Mouse (Mus musculus) testis, adult 2 months (tissue): ENCODE results near the gene Notum. TPM values are rescaled to one million over a fixed set of nuclear protein-coding genes. Genes with fewer than 3 reads are reported as not detected.
A peak's percentile ranks its signal among the peaks of the same experiment; 100 is the strongest.

Source experiments
- H3K27ac ChIP-seq: fragments of 200-500 bp; 2 replicates; pipeline ENCODE4 v1.5.1; 2012; ENCODE audit warnings: low read depth, low read length; ENCODE audit not compliant: control insufficient read depth, insufficient read depth
- H3K27me3 ChIP-seq: fragments of 200-500 bp; 2 replicates; pipeline ENCODE4 v1.6.1; 2012; ENCODE audit warnings: mild to moderate bottlenecking, low read length, moderate library complexity; ENCODE audit not compliant: control insufficient read depth, insufficient read depth
- H3K36me3 ChIP-seq: fragments of 200-500 bp; 2 replicates; pipeline ENCODE4 v1.6.1; 2012; ENCODE audit warnings: mild to moderate bottlenecking, low read length; ENCODE audit not compliant: control insufficient read depth, insufficient read depth
- H3K4me1 ChIP-seq: fragments of 200-500 bp; 2 replicates; pipeline ENCODE4 v1.6.1; 2012; ENCODE audit warnings: low read length; ENCODE audit not compliant: control insufficient read depth, insufficient read depth
- H3K4me3 ChIP-seq: fragments of 200-500 bp; 2 replicates; pipeline ENCODE4 v1.5.1; 2012; ENCODE audit warnings: low read depth, mild to moderate bottlenecking, low read length, moderate library complexity, mixed read lengths; ENCODE audit not compliant: control insufficient read depth
- CTCF ChIP-seq: fragments of 200-500 bp; IDR thresholded peaks from 2 replicates; pipeline ENCODE4 v1.5.1; 2012; ENCODE audit warnings: low read depth, mild to moderate bottlenecking, inconsistent platforms, low read length, moderate library complexity; ENCODE audit not compliant: control insufficient read depth, insufficient read depth, insufficient replicate concordance
- POLR2A ChIP-seq: fragments of 200-500 bp; IDR thresholded peaks from 2 replicates; pipeline ENCODE4 v1.6.1; 2012; ENCODE audit warnings: low read depth, mild to moderate bottlenecking, inconsistent platforms, low read length, moderate library complexity; ENCODE audit not compliant: control insufficient read depth
- polyA plus RNA-seq: library from polyadenylated mRNA; depleted of rRNA; stranded (reverse); fragments of >200 nt; gene quantifications from 2 replicates; pipeline ENCODE4 v1.2.3, GENCODE M21; 2012

Gene Notum
- polyA plus RNA-seq, 1 experiment, result 0.36 TPM

- H3K36me3 ChIP-seq, result no peaks in the 10 kb centered on the region
- H3K4me1 ChIP-seq, result peaks cover 17% of the 10 kb centered on the region
- TF ChIP-seq CTCF (no peak), POLR2A (no peak)
- H3K27ac ChIP-seq, result no peak overlapping the region
- H3K27me3 ChIP-seq, result no peaks in the 10 kb centered on the region
- H3K4me3 ChIP-seq, result no peak overlapping the region
Observed at GRCm38 (mm10) chr11:120628601-120629340, 32.2 kb downstream of the Notum start.

GRCm38 (mm10) chr11:120627468-120628300 lies 33.3 kb downstream of the Notum start:
- H3K4me1 ChIP-seq, result peaks cover 15% of the 10 kb centered on the region
- H3K27ac ChIP-seq, result no peak overlapping the region
- H3K27me3 ChIP-seq, result no peaks in the 10 kb centered on the region
- H3K4me3 ChIP-seq, result no peak overlapping the region
- TF ChIP-seq CTCF, result no peak
- no peak for TF ChIP-seq POLR2A
- no peaks in the 10 kb centered on the region for H3K36me3 ChIP-seq

- Histone ChIP-seq H3K27me3 (no peaks in the 10 kb centered on the region), H3K4me1 (peaks cover 8% of the 10 kb centered on the region), H3K27ac (no peak overlapping the region), H3K4me3 (no peak overlapping the region), H3K36me3 (no peaks in the 10 kb centered on the region)
- TF ChIP-seq CTCF (no peak), POLR2A (no peak)
Observed at GRCm38 (mm10) chr11:120626785-120627467, 34.0 kb downstream of the Notum start.

GRCm38 (mm10) chr11:120625152-120625775 lies 35.7 kb downstream of the Notum start, which contains the start of gene Sirt7:
Gene Sirt7 (minus strand): TSS chr11:120625240.
- H3K36me3 ChIP-seq, result no peaks in the 10 kb centered on the region
- H3K27me3 ChIP-seq, result no peaks in the 10 kb centered on the region
- H3K27ac ChIP-seq, result peak within 1 kb of the TSS; percentile 21; the same call in 1 of the 2 replicates
- H3K4me1 ChIP-seq, result peaks cover 8% of the 10 kb centered on the region
- TF ChIP-seq POLR2A, result no peak
- no peak for TF ChIP-seq CTCF
- H3K4me3 ChIP-seq, result peak within 1 kb of the TSS; percentile 82

DNA sequence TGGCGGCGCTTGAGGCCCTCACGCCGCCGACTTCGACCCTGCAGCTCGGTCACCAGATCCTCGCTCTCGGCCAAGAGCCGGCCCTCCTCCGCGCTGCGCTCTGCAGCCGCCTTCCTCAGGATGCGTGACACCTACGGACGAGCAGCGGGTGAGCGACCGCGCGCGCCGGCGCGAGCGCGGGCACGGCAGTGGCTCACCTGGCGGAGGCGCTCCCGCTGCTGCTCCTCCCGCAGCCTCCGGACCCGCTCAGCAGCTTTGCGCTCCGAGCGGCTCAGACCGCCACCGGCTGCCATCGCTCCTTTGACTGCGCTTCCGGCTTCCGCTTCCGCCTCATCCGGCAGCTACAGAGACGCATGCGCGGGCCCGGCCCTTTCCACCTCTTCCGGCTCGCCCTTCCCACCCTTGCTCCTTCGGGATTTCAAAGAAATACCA lies 36.3 kb downstream of the Notum start:
- H3K36me3 ChIP-seq, result no peaks in the 10 kb centered on the region
- no peaks in the 10 kb centered on the region for H3K27me3 ChIP-seq
- H3K4me3 ChIP-seq, result peak overlapping the region; percentile 82
- H3K27ac ChIP-seq, result peak overlapping the region; percentile 21; the same call in 1 of the 2 replicates
- H3K4me1 ChIP-seq, result peaks cover 8% of the 10 kb centered on the region
- peak; percentile 53; the same call in 1 of the 2 replicates for TF ChIP-seq POLR2A
- no peak for TF ChIP-seq CTCF

DNA sequence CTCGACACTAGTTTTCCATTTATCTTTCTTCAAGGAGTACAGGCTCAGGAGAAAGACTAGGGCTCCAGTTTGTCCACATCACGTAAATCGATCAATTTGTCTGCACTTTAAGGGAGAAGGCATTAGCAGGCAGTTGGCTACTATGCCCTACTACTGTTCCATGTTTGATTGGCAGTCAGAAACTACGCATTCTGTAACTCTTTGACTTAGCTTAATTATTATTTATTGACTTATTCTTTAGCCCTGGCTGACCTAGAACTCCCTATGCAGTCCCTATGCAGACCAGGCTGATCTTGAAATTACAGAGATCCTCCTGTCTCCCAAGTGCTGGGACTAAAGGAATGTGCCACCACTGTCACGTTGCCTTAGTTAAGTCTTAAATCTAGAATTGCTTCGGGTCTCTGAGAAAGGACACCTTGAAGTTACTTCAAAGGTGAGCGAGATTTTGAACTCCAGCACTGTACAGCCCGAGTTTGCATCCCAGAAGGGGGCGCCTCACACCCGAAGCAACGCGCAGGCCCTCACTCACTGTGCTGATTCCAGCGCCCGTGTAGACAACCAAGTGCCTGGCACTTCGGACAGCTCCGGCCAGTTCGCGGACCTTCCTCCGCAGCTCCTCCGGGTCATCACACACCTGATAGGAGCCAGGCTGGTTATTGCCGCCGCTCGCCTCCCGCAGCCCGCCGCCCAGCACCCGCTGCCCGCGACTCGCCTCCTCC lies 36.9 kb downstream of the Notum start:
- H3K36me3 ChIP-seq, result no peaks in the 10 kb centered on the region
- H3K27ac ChIP-seq, result peak overlapping the region; percentile 21; the same call in 1 of the 2 replicates
- peaks cover 8% of the 10 kb centered on the region for H3K4me1 ChIP-seq
- TF ChIP-seq CTCF, result peak; percentile 30; the same call in 1 of the 2 replicates
- no peak for TF ChIP-seq POLR2A
- no peaks in the 10 kb centered on the region for H3K27me3 ChIP-seq
- H3K4me3 ChIP-seq, result peak overlapping the region; percentile 82

GRCm38 (mm10) chr11:120622805-120623204 lies 38.2 kb downstream of the Notum start:
- TF ChIP-seq POLR2A (no peak), CTCF (no peak)
- Histone ChIP-seq H3K27me3 (no peaks in the 10 kb centered on the region), H3K27ac (no peak overlapping the region), H3K4me3 (no peak overlapping the region), H3K36me3 (no peaks in the 10 kb centered on the region), H3K4me1 (peaks cover 17% of the 10 kb centered on the region)
